Mouse (Mus musculus) embryonic facial prominence, embryonic 15.5 days (tissue): ENCODE data around the gene Hyal1. TPM values are rescaled to one million over a fixed set of nuclear protein-coding genes. Genes with fewer than 3 reads are reported as not detected.

ENCODE experiments used
- ATAC-seq: fragments of 200-750 bp; cut with Nextera tagmentation; 2 replicates; pipeline ENCODE4 v1.8.0; 2017; ENCODE audit warnings: low read depth, moderate TSS enrichment; ENCODE audit not compliant: insufficient number of reproducible peaks, low FRiP score, low TSS enrichment
- H3K27ac ChIP-seq: fragments of 300-500 bp; sonication (generic); replicated peaks from 2 replicates; pipeline ENCODE4 v1.5.1; 2015; ENCODE audit warnings: mild to moderate bottlenecking, inconsistent platforms
- H3K27me3 ChIP-seq: fragments of 300-500 bp; sonication (generic); 2 replicates; pipeline ENCODE4 v1.6.1; 2015; ENCODE audit warnings: inconsistent platforms
- H3K36me3 ChIP-seq: fragments of 300-500 bp; sonication (generic); 2 replicates; pipeline ENCODE4 v1.6.1; 2015; ENCODE audit warnings: mild to moderate bottlenecking, inconsistent platforms
- H3K4me1 ChIP-seq: fragments of 300-500 bp; sonication (generic); 2 replicates; pipeline ENCODE4 v1.6.1; 2015; ENCODE audit warnings: inconsistent platforms
- H3K4me2 ChIP-seq: fragments of 300-500 bp; sonication (generic); replicated peaks from 2 replicates; pipeline ENCODE4 v1.6.1; 2015; ENCODE audit warnings: mild to moderate bottlenecking, inconsistent platforms
- H3K4me3 ChIP-seq: fragments of 300-500 bp; sonication (generic); replicated peaks from 2 replicates; pipeline ENCODE4 v1.5.1; 2015; ENCODE audit warnings: mild to moderate bottlenecking, inconsistent platforms
- H3K9ac ChIP-seq: fragments of 300-500 bp; sonication (generic); 2 replicates; pipeline ENCODE4 v1.6.1; 2015; ENCODE audit warnings: inconsistent platforms
- H3K9me3 ChIP-seq: fragments of 300-500 bp; sonication (generic); replicated peaks from 2 replicates; pipeline ENCODE4 v1.6.1; 2016; ENCODE audit warnings: inconsistent platforms
- WGBS: fragments of 180-500 bp; shearing (Covaris S2); methylation state at CpG from one replicate; pipeline ENCODE4 v1.1.7; 2015; 5-methylcytosine and 5-hydroxymethylcytosine counted together
- polyA plus RNA-seq: library from polyadenylated mRNA; unstranded; fragments of >200 nt; fragmentation: Nextera tagmentation; extraction: Ambion mirVana; gene quantifications from 2 replicates; pipeline ENCODE4 v1.2.1, GENCODE M21; 2015

Hyal1 gene
- polyA plus RNA-seq, 1 experiment from 2014 or later: 15.7 TPM

GRCm38 (mm10) chr9:107624951-107625350, 48.2 kb downstream of the Hyal1 start:
- H3K9me3 ChIP-seq: no peaks in the 10 kb centered on the region
- peaks cover 44% of the 10 kb centered on the region for H3K36me3 ChIP-seq
- peaks cover 69% of the 10 kb centered on the region for H3K4me1 ChIP-seq
- H3K4me3 ChIP-seq: no peak overlapping the region
- ATAC-seq: no peak
- 82% methylated on average over 3 of the region's 3 CpGs for WGBS
- H3K27me3 ChIP-seq: no peaks in the 10 kb centered on the region
- peak overlapping the region; percentile 94; the same call in 1 of the 2 replicates for H3K27ac ChIP-seq
- no peak overlapping the region for H3K4me2 ChIP-seq
- H3K9ac ChIP-seq: no peak overlapping the region

DNA sequence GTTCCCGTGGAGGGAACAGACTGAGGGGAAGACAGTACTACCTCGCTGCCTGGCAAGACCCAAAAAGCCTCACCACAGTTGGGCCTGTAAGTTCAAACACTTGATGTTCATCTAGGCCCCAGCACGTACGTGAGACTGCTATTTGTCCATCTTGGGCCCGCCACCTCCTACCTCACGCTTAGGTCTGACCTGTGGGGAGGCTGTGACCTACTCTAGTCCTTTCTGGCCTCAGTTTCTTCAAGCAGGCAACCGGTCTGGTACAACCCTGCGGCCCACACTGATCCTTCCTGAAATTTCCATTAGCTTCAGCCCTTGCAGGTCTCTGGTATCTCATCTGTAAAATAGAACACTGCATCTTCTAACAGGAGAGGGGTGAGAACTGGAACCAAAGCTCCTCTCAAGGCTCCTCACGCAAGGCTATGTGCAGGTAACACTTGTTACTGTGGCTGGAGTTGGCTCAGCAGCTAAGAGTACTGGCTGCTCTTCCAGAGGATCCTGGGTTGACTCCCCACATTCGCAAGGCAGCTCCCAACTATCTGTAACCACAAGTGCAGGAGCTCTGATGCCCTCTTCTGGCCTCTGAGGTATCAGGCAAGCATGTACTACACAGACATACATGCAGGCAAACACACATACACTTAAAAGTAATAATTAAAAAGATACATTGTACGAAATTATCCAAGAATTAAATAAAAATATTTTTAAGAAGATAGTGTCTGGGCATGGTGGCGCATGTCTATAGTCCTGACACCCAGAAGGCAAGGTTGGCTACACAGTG, 48.8 kb downstream of the Hyal1 start:
- Histone ChIP-seq H3K9me3 (no peaks in the 10 kb centered on the region), H3K27me3 (no peaks in the 10 kb centered on the region), H3K4me2 (no peak overlapping the region), H3K27ac (peak overlapping the region; percentile 94), H3K9ac (no peak overlapping the region), H3K4me3 (no peak overlapping the region), H3K36me3 (peaks cover 38% of the 10 kb centered on the region), H3K4me1 (peaks cover 70% of the 10 kb centered on the region)
- 89% methylated on average over 12 of the region's 12 CpGs for WGBS
- ATAC-seq: no peak

DNA sequence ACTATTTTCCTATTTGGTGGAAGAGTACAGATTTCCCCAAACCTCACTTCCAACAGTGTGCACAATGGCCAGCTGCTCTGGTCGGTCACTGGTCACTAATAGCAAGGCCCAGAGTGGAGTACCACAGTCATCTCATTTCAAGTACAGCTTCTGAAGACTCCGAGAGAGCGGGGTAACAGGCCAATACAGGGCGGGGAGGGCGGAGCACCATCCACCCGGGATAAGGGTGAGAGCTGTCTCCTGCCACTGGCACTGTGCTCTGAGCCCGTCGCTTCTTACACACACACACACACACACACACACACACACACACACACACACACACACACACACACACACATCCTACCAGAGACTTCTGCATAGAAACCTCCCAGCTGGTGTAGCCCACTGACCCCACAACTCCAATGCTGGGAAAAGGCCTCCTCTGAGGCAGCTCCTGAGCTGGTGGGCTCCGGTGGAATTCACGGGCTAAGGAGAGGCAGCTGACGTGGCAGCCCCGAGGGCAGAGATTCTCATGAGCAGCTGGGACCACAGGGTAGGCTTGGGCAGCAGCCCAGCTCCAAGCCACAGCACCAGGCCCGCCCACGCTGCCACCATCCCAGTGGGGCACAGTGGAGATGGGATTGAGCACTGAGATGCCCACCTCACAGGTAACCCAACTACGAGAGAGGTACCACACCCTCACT, 49.6 kb downstream of the Hyal1 start:
- peak overlapping the region; percentile 22 for H3K4me3 ChIP-seq
- H3K9ac ChIP-seq: peak overlapping the region; percentile 2; the same call in 1 of the 2 replicates
- H3K36me3 ChIP-seq: peaks cover 38% of the 10 kb centered on the region
- H3K27me3 ChIP-seq: no peaks in the 10 kb centered on the region
- H3K4me1 ChIP-seq: peaks cover 73% of the 10 kb centered on the region
- peak overlapping the region; percentile 94 for H3K27ac ChIP-seq
- H3K4me2 ChIP-seq: peak overlapping the region; percentile 38
- H3K9me3 ChIP-seq: no peaks in the 10 kb centered on the region
- ATAC-seq: peak; percentile 71
- WGBS: 28% methylated on average over 15 of the region's 15 CpGs

DNA sequence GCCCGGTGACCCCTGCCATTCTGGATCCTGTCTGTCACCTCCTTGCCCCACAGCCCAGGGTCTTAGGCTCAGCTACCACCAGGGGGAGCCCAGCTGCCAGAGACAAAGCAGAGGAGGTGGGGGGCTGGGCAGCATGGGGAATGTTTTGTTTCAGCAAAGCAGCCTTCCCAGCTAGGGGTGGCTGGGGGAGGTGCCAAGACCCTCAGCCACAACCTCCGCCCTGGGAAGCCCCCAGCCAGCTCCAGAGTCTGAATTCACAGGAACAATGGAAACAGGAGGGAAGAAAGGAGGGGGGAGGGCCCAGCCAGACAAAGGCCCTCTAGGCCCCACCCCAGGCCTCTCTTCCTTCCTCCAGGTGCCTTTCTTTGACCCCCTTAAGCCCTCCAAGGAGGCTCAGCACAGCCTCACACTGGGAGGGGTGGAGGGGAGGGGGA, 50.1 kb downstream of the Hyal1 start:
- WGBS: 0% methylated on average over 2 of the region's 2 CpGs
- Histone ChIP-seq H3K36me3 (peaks cover 37% of the 10 kb centered on the region), H3K4me1 (peaks cover 79% of the 10 kb centered on the region), H3K4me2 (peak overlapping the region; percentile 38), H3K9me3 (no peaks in the 10 kb centered on the region), H3K27ac (peak overlapping the region; percentile 94), H3K4me3 (peak overlapping the region; percentile 22), H3K27me3 (no peaks in the 10 kb centered on the region), H3K9ac (peak overlapping the region; percentile 2; the same call in 1 of the 2 replicates)
- ATAC-seq: peak; percentile 63

- peaks cover 86% of the 10 kb centered on the region for H3K4me1 ChIP-seq
- H3K36me3 ChIP-seq: peaks cover 29% of the 10 kb centered on the region
- H3K9me3 ChIP-seq: no peaks in the 10 kb centered on the region
- peak overlapping the region; percentile 94 for H3K27ac ChIP-seq
- H3K9ac ChIP-seq: peak overlapping the region; percentile 2; the same call in 1 of the 2 replicates
- H3K4me2 ChIP-seq: peak overlapping the region; percentile 38
- H3K4me3 ChIP-seq: no peak overlapping the region
- 41% methylated on average over 20 of the region's 20 CpGs for WGBS
- no peak for ATAC-seq
- H3K27me3 ChIP-seq: no peaks in the 10 kb centered on the region
Measured at GRCm38 (mm10) chr9:107627387-107628255, 50.9 kb downstream of the Hyal1 start.

- Histone ChIP-seq H3K9ac (0 out of 2 replicates have a peak overlapping the region, but pooled peaks have one; percentile 4), H3K27me3 (no peaks in the 10 kb centered on the region), H3K9me3 (no peaks in the 10 kb centered on the region), H3K4me2 (peak overlapping the region; percentile 17), H3K36me3 (peaks cover 17% of the 10 kb centered on the region), H3K4me3 (no peak overlapping the region), H3K4me1 (peaks cover 94% of the 10 kb centered on the region), H3K27ac (peak overlapping the region; percentile 94)
- WGBS: 54% methylated on average over 15 of the region's 15 CpGs
- ATAC-seq: no peak
Measured at GRCm38 (mm10) chr9:107628721-107629410, 52.1 kb downstream of the Hyal1 start.

GRCm38 (mm10) chr9:107629411-107629730, 52.6 kb downstream of the Hyal1 start:
- H3K27ac ChIP-seq: peak overlapping the region; percentile 94
- H3K4me2 ChIP-seq: peak overlapping the region; percentile 17
- no peak overlapping the region for H3K4me3 ChIP-seq
- WGBS: 32% methylated on average over 4 of the region's 4 CpGs
- no peaks in the 10 kb centered on the region for H3K9me3 ChIP-seq
- peaks cover 12% of the 10 kb centered on the region for H3K36me3 ChIP-seq
- no peaks in the 10 kb centered on the region for H3K27me3 ChIP-seq
- H3K4me1 ChIP-seq: peaks cover 94% of the 10 kb centered on the region
- ATAC-seq: no peak
- no peak overlapping the region for H3K9ac ChIP-seq

DNA sequence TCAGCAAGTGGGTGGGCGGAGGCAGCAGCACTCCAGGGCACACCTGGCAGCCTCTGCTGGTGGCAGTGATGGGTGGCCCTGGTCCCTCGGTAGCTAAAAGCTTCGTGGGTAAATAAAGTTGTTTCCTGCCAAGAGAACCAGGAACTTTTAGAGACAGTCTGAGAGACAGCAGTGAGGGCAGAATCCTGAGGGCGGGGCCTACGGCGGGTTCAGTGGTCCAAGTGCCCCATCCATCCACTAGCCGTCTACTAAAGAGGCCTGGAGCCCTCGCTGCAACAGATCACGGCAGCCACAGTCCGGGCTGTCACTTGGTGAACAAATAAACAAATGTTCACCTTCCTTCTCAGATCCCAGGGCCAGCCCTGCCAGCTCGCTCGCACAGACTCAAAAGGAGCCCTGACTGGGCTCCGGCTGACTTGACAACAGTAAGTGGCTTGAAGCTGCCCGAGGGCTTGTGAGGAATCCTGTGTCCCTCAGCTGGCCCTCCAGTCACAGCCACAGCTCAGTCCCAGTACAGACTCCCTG, 53.2 kb downstream of the Hyal1 start:
- H3K4me2 ChIP-seq: peak overlapping the region; percentile 36
- no peaks in the 10 kb centered on the region for H3K27me3 ChIP-seq
- no peaks in the 10 kb centered on the region for H3K9me3 ChIP-seq
- peaks cover 91% of the 10 kb centered on the region for H3K4me1 ChIP-seq
- peak overlapping the region; percentile 94 for H3K27ac ChIP-seq
- H3K36me3 ChIP-seq: peaks cover 8% of the 10 kb centered on the region
- H3K9ac ChIP-seq: no peak overlapping the region
- ATAC-seq: no peak
- 17% methylated on average over 14 of the region's 14 CpGs for WGBS
- peak overlapping the region; percentile 15; the same call in 1 of the 2 replicates for H3K4me3 ChIP-seq

- ATAC-seq: no peak
- Histone ChIP-seq H3K9ac (no peak overlapping the region), H3K4me1 (peaks cover 88% of the 10 kb centered on the region), H3K27ac (peak overlapping the region; percentile 94), H3K36me3 (0 out of 2 replicates have a peak, but pooled peaks cover 1% of the 10 kb centered on the region), H3K4me3 (peak overlapping the region; percentile 15; the same call in 1 of the 2 replicates), H3K9me3 (no peaks in the 10 kb centered on the region), H3K4me2 (peak overlapping the region; percentile 36), H3K27me3 (no peaks in the 10 kb centered on the region)
- WGBS: 3% methylated on average over 4 of the region's 4 CpGs
Measured at GRCm38 (mm10) chr9:107630576-107630975, 53.8 kb downstream of the Hyal1 start.
